Mouse (Mus musculus): ENCODE measurements around the gene Utrn.

Gene Utrn

GRCm38 (mm10) chr10:12399450-12399849, 469.7 kb downstream of the Utrn start:
- no peak for DNase-seq

GRCm38 (mm10) chr10:12380139-12380538, 489.0 kb downstream of the Utrn start:
- DNase-seq = no peak

GRCm38 (mm10) chr10:12379123-12379522, 490.0 kb downstream of the Utrn start:
- no peak for DNase-seq

GRCm38 (mm10) chr10:12377727-12378126, 491.4 kb downstream of the Utrn start:
- DNase-seq = no peak

- DNase-seq = no peak
Observed at GRCm38 (mm10) chr10:12376015-12376414, 493.1 kb downstream of the Utrn start.

GRCm38 (mm10) chr10:12374741-12375140, 494.4 kb downstream of the Utrn start:
- DNase-seq = no peak

GRCm38 (mm10) chr10:12354556-12354955, 514.6 kb downstream of the Utrn start:
- DNase-seq = no peak

- DNase-seq = no peak
Observed at GRCm38 (mm10) chr10:12354106-12354505, 515.1 kb downstream of the Utrn start.

- DNase-seq = no peak
Observed at GRCm38 (mm10) chr10:12339704-12340558, 529.2 kb downstream of the Utrn start.

GRCm38 (mm10) chr10:12339005-12339703, 530.0 kb downstream of the Utrn start:
- no peak for DNase-seq

Measured in lung, adult 18-20 months (tissue).